14 mouse cellular contexts compared by ENCODE assay signal in the genomic region with DNA sequence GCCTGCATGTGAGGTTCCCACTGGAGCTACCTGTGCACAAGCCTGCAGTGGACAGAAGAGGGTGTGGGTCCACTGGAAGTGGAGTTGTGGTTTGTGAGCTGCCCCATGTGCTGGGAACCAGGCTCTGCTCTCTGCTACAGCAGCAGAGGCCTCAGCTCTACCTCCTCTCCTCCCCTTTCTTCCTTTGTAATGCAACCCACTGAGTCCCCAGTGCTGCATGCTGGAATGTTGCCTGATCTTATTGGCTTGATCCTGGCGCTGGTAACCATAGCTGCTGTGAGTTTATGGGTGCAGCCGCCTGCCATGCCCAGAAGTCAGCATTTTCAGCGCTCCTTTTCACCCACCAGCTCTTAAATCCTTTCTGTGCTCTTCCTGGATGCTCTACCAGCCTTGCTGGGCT. TPM values are rescaled to one million over a fixed set of nuclear protein-coding genes. Genes with fewer than 3 reads are reported as not detected.
A peak's percentile ranks its signal among the peaks of the same experiment; 100 is the strongest.
DNase-seq lines count a peak whose midpoint lies in the region; ATAC-seq and TF ChIP-seq lines count a peak whose summit lies in the region.
"Had no signal": no experiment of that assay in that cellular context is flagged by ENCODE, and none has a peak within 500 bp of the region (broad histone marks: within the 10 kb centered on the region; RNA-seq: fewer than 3 reads in every experiment).

No protein-coding gene starts in this region.

- no peak for DNase-seq in heart, postnatal 36 days
- peak; percentile 55 for DNase-seq in NIH3T3 (ENCODE audit: low read depth)
- DNase-seq in gastrocnemius, postnatal 25 days, result no peak
- DNase-seq: adrenal gland, postnatal 10 days; cerebellum, postnatal 36 days; heart, adult 2 months; kidney, adult 8-10 months; lung, adult 18-20 months; right cerebral cortex, adult 18-20 months had no signal

- WGBS in heart, embryonic 13.5 days, result 49% methylated on average over 3 of the region's 3 CpGs

- H3K79me2 ChIP-seq in myocyte (ENCODE audit: control insufficient read depth, insufficient read depth), result peaks cover 86% of the 10 kb centered on the region

- H3ac ChIP-seq in myocyte (ENCODE audit: control insufficient read depth, insufficient read length), result no peak overlapping the region

- peak overlapping the region; percentile 40 for H3K9ac ChIP-seq in heart, embryonic 13.5 days

- TF ChIP-seq POLR2A in myocyte (IDR thresholded peaks at IDR 0.05; ENCODE audit: insufficient read length, low read depth), result no peak

- H3K4me2 ChIP-seq in heart, embryonic 13.5 days, result no peak overlapping the region
- peak overlapping the region; percentile 96 for H3K4me2 ChIP-seq in myocyte (ENCODE audit: low read depth)

- ATAC-seq in heart, embryonic 13.5 days (ENCODE audit: extremely low read depth, insufficient number of reproducible peaks, low FRiP score, low TSS enrichment), result no peak
- ATAC-seq in megakaryocyte, adult 5-6 weeks (ENCODE audit: poor library complexity, severe bottlenecking), result no peak

- H3K27me3 ChIP-seq in heart, embryonic 13.5 days (replicated peaks), result no peaks in the 10 kb centered on the region
- no peaks in the 10 kb centered on the region for H3K27me3 ChIP-seq in megakaryocyte, embryonic 14.5 days (replicated peaks)
- no peaks in the 10 kb centered on the region for H3K27me3 ChIP-seq in myocyte (ENCODE audit: control insufficient read depth, insufficient read depth, insufficient read length)
- H3K27me3 ChIP-seq: Patski had no signal

- no peaks in the 10 kb centered on the region for H3K9me3 ChIP-seq in heart, embryonic 13.5 days
- no peaks in the 10 kb centered on the region for H3K9me3 ChIP-seq in megakaryocyte, embryonic 14.5 days

- peaks cover 7% of the 10 kb centered on the region for H3K36me3 ChIP-seq in heart, embryonic 13.5 days
- peaks cover 71% of the 10 kb centered on the region for H3K36me3 ChIP-seq in megakaryocyte, embryonic 14.5 days (replicated peaks; ENCODE audit: low read length)
- H3K36me3 ChIP-seq in myocyte (ENCODE audit: control insufficient read depth, insufficient read depth), result peaks cover 4% of the 10 kb centered on the region

- peaks cover 82% of the 10 kb centered on the region for H3K4me1 ChIP-seq in heart, embryonic 13.5 days
- H3K4me1 ChIP-seq in megakaryocyte, embryonic 14.5 days, result peaks cover 99% of the 10 kb centered on the region

- no peak overlapping the region for H3K27ac ChIP-seq in heart, embryonic 13.5 days (replicated peaks)
- H3K27ac ChIP-seq: heart, adult 2 months had no signal

- intact Hi-C loops in heart, postnatal 36 days (cut with DNase I), result no loop called here

- H3K4me3 ChIP-seq in heart, embryonic 13.5 days, result no peak overlapping the region
- H3K4me3 ChIP-seq in megakaryocyte, embryonic 14.5 days (replicated peaks), result peak overlapping the region; percentile 69
- H3K4me3 ChIP-seq in myocyte, result no peak overlapping the region
- H3K4me3 ChIP-seq: heart, adult 2 months had no signal

TF ChIP-seq in myocyte, 11 proteins besides CTCF, POLR2A, EP300 and RAD21:
- TF ChIP-seq TCF12 (IDR thresholded peaks at IDR 0.05; ENCODE audit: insufficient read depth, poor library complexity, severe bottlenecking), result no peak
- no peak for TF ChIP-seq E2F4 (IDR thresholded peaks at IDR 0.05; ENCODE audit: insufficient read depth)
- no peak for TF ChIP-seq POLR2AphosphoS2 (IDR thresholded peaks at IDR 0.05; ENCODE audit: insufficient read length, low read depth)
- no peak for TF ChIP-seq MYOG (IDR thresholded peaks at IDR 0.05; ENCODE audit: control insufficient read depth in 1 of 3, insufficient read depth in 1 of 3, insufficient read length in 2 of 3, low read depth in 2 of 3)
- no peak for TF ChIP-seq MAX (IDR thresholded peaks at IDR 0.05; ENCODE audit: low read depth)
- TF ChIP-seq TCF3 (IDR thresholded peaks at IDR 0.05; ENCODE audit: insufficient read length, low read depth), result no peak
- no peak for TF ChIP-seq CEBPB (IDR thresholded peaks at IDR 0.05; ENCODE audit: insufficient read depth, poor library complexity, severe bottlenecking)
- TF ChIP-seq REST (IDR thresholded peaks at IDR 0.05; ENCODE audit: insufficient read depth, insufficient read length), result no peak
- no peak for TF ChIP-seq SRF (IDR thresholded peaks at IDR 0.05; ENCODE audit: control insufficient read depth, insufficient read length, low read depth)

RNA-seq across cellular contexts. Expression of a gene that starts 10.0 kb away (rescaled TPM):
- 25.7 and 26.6 TPM in 2 replicates for polyA plus RNA-seq in heart, embryonic 13.5 days (2015; fragmentation: Nextera tagmentation; extraction: Ambion mirVana)
- 10 to 100 TPM; 17.8 to 20.0 TPM for total RNA-seq in heart, postnatal 36 days (2021)
- 16.0 and 43.0 TPM in 2 replicates for polyA plus RNA-seq in megakaryocyte, embryonic 14.5 days (2012; ENCODE audit: insufficient read depth, low replicate concordance)
- 18.7 and 22.4 TPM in 2 replicates for total RNA-seq in megakaryocyte, adult 5-6 weeks (2015)
- total RNA-seq in megakaryocyte, adult 5-6 weeks (2017), result 26.7 and 27.2 TPM in 2 replicates
- polyA plus RNA-seq in myocyte (2012; fragmentation: generic; extraction: Trizol), result 61.6 TPM
- 10 to 100 TPM; 18.4 to 18.6 TPM for total RNA-seq in gastrocnemius, postnatal 25 days (2021)

RNA-seq across cellular contexts. Expression of a gene that starts 26.2 kb away (rescaled TPM):
- 4.9 and 8.5 TPM in 2 replicates for polyA plus RNA-seq in heart, embryonic 13.5 days (2015; fragmentation: Nextera tagmentation; extraction: Ambion mirVana)
- total RNA-seq in heart, postnatal 36 days (2021), result 1 to 10 TPM; 3.4 to 3.8 TPM
- polyA plus RNA-seq in megakaryocyte, embryonic 14.5 days (2012; ENCODE audit: insufficient read depth, low replicate concordance), result 54.8 and 75.2 TPM in 2 replicates
- 2.0 and 3.1 TPM in 2 replicates for total RNA-seq in megakaryocyte, adult 5-6 weeks (2015)
- total RNA-seq in megakaryocyte, adult 5-6 weeks (2017), result 3.2 and 5.1 TPM in 2 replicates
- 27.3 TPM for polyA plus RNA-seq in myocyte (2012; fragmentation: generic; extraction: Trizol)
- total RNA-seq in gastrocnemius, postnatal 25 days (2021), result 1 to 10 TPM; 4.4 to 6.1 TPM
